8 mouse cellular contexts compared by ENCODE assay signal in the genomic region with DNA sequence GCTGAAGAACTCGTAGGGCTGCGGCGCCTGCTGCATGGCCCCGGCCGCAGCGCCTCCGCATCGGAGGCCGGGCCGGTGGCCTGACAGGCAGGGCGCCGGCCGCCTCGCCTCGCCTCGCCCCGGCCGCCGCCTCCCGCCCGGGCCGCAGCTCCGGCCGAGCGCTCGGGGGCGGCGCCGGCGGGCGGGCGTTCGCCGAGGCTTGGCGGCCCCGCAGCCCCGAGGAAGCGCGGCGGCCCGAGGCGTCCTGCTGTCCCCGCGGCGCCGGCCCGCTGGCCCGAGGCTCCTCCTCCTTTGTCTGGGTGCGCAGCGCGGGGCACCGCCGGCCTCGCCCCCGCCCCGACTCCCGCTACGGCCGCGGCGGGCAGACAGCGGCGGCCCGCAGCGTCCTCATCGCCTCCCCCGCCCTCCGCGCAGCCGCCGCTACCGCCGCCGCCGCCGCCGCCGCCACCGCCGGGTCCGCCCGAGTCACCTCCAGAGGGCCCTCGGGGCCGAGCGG. TPM values are rescaled to one million over a fixed set of nuclear protein-coding genes. Genes with fewer than 3 reads are reported as not detected.
DNase-seq lines count a peak whose midpoint lies in the region; ATAC-seq and TF ChIP-seq lines count a peak whose summit lies in the region.

A gene (minus strand): TSS at position 287 of the 496 bp plus-strand sequence.

- DNase-seq in Patski (ENCODE audit: low read depth, low spot score), result no peak
- peak; percentile 75 to 84 for DNase-seq in cerebellum, adult 18-20 months
- DNase-seq in frontal cortex, adult 2 months (ENCODE audit: extremely low spot score in 1 of 2, low spot score in 1 of 2), result peak in 1 of 2 experiments; percentile 53
- peak; percentile 66 for DNase-seq in hindbrain, embryonic 10.5 days (ENCODE audit: low spot score)
- peak; percentile 40 for DNase-seq in layer of hippocampus, adult 9-11 months
- no peak for DNase-seq in yolk sac, embryonic 10.5 days (ENCODE audit: low spot score)

- no peaks in the 10 kb centered on the region for H3K9me3 ChIP-seq in hindbrain, embryonic 10.5 days
- no peaks in the 10 kb centered on the region for H3K9me3 ChIP-seq in lung, embryonic 15.5 days

- H3K36me3 ChIP-seq in hindbrain, embryonic 10.5 days, result no peaks in the 10 kb centered on the region
- H3K36me3 ChIP-seq in lung, embryonic 15.5 days, result no peaks in the 10 kb centered on the region

- peak within 1 kb of the TSS; percentile 87 for H3K4me3 ChIP-seq in hindbrain, embryonic 10.5 days
- H3K4me3 ChIP-seq in lung, embryonic 15.5 days, result peak within 1 kb of the TSS; percentile 95

- in situ Hi-C loops in Patski (cut with MboI; ENCODE audit: low pct_unique_long_range_greater_than_20kb), result no loop called here

- no peaks in the 10 kb centered on the region for H3K27me3 ChIP-seq in Patski
- peaks cover 4% of the 10 kb centered on the region; the same call in 1 of the 2 replicates for H3K27me3 ChIP-seq in hindbrain, embryonic 10.5 days (ENCODE audit: insufficient read depth, poor library complexity, severe bottlenecking)
- H3K27me3 ChIP-seq in lung, embryonic 15.5 days, result no peaks in the 10 kb centered on the region

- POLR2A ChIA-PET in Patski (lab: Charles Lee), result no interaction called here

- TF ChIP-seq CTCF in Patski (IDR thresholded peaks at IDR 0.05), result no peak

- H3K9ac ChIP-seq in lung, embryonic 15.5 days, result peak within 1 kb of the TSS; percentile 91

- 3% methylated on average over 85 of the region's 85 CpGs for WGBS in hindbrain, embryonic 10.5 days
- WGBS in lung, embryonic 15.5 days, result under 1% methylated on average over 43 of the region's 85 CpGs

- CTCF ChIA-PET in Patski (lab: Charles Lee), result no interaction called here

- peak; percentile 66 for ATAC-seq in Patski
- peak; percentile 84 for ATAC-seq in lung, embryonic 15.5 days (ENCODE audit: borderline replicate concordance, extremely low read depth, low FRiP score, low TSS enrichment)
- no peak for ATAC-seq in neutrophil, adult 5-6 weeks (ENCODE audit: extremely low read depth, insufficient number of reproducible peaks, low FRiP score, poor library complexity, severe bottlenecking)

- H3K4me2 ChIP-seq in lung, embryonic 15.5 days, result peak within 1 kb of the TSS; percentile 83

- peaks cover 11% of the 10 kb centered on the region for H3K4me1 ChIP-seq in hindbrain, embryonic 10.5 days (replicated peaks)
- peaks cover 25% of the 10 kb centered on the region for H3K4me1 ChIP-seq in lung, embryonic 15.5 days

- peak within 1 kb of the TSS; percentile 97 for H3K27ac ChIP-seq in hindbrain, embryonic 10.5 days
- peak within 1 kb of the TSS; percentile 98 for H3K27ac ChIP-seq in lung, embryonic 15.5 days

RNA-seq across cellular contexts. Expression of the gene that starts here (rescaled TPM):
- 30.6 TPM for polyA plus RNA-seq in Patski (2021)
- polyA plus RNA-seq in frontal cortex, adult 2 months (2012; rRNA removed), result 31.2 and 32.6 TPM in 2 replicates
- polyA plus RNA-seq in hindbrain, embryonic 10.5 days (2016; fragmentation: Nextera tagmentation; extraction: Ambion mirVana), result 8.5 and 10.1 TPM in 2 replicates
- 7.5 and 8.9 TPM in 2 replicates for polyA plus RNA-seq in lung, embryonic 15.5 days (2015; fragmentation: Nextera tagmentation; extraction: Ambion mirVana)
- total RNA-seq in neutrophil, adult 5-6 weeks (2017), result 77.1 and 83.1 TPM in 2 replicates

Comparison
In these comparisons a context has a peak if more than half of its experiments do, and no peak if none do; other contexts are left out.
1. DNase-seq: peak in cerebellum, adult 18-20 months (2 of 2), hindbrain, embryonic 10.5 days (single experiment) and layer of hippocampus, adult 9-11 months (single experiment); none in Patski (single experiment) and yolk sac, embryonic 10.5 days (single experiment).